Mouse (Mus musculus) MEL (cell line): ENCODE results near the gene Magt1.

Source experiments
- CTCF ChIP-seq, 3 experiments: IDR thresholded peaks in 2 of 3; conservative IDR thresholded peaks in 1 of 3; 2 replicates each; pipeline ENCODE4 v1.5.1; 2011 to 2012; ENCODE audit warnings: low read length in 3 of 3, low read depth in 2 of 3, mild to moderate bottlenecking in 2 of 3, improper control_type of control experiment in 1 of 3, inconsistent platforms in 1 of 3, mixed read lengths in 1 of 3, moderate library complexity in 1 of 3; ENCODE audit not compliant: control insufficient read depth in 1 of 3, insufficient read depth in 1 of 3, poor library complexity in 1 of 3, severe bottlenecking in 1 of 3
- E2F4 ChIP-seq: IDR thresholded peaks from 2 replicates; pipeline ENCODE4 v1.6.1; 2011; ENCODE audit warnings: low read depth, low read length, improper control_type of control experiment, borderline replicate concordance
- HCFC1 ChIP-seq: IDR thresholded peaks from 2 replicates; pipeline ENCODE4 v1.6.1; 2012; ENCODE audit warnings: low read depth, mild to moderate bottlenecking, inconsistent platforms, low read length, improper control_type of control experiment, moderate library complexity
- JUND ChIP-seq: IDR thresholded peaks from 2 replicates; pipeline ENCODE4 v1.6.1; 2011; ENCODE audit warnings: low read depth, mild to moderate bottlenecking, improper control_type of control experiment, low read length
- KAT2A ChIP-seq: conservative IDR thresholded peaks from 2 replicates; pipeline ENCODE4 v1.6.1; 2012; ENCODE audit warnings: low read depth, low read length, improper control_type of control experiment, inconsistent platforms
- MYC ChIP-seq: IDR thresholded peaks from 2 replicates; pipeline ENCODE4 v1.6.1; 2011; ENCODE audit warnings: low read depth, mild to moderate bottlenecking, low read length, improper control_type of control experiment, moderate library complexity
- USF2 ChIP-seq, 2 experiments: IDR thresholded peaks; 2 replicates each; pipeline ENCODE4 v1.6.1; 2011 to 2012; ENCODE audit warnings: improper control_type of control experiment in 2 of 2, low read length in 2 of 2, borderline replicate concordance in 1 of 2, inconsistent platforms in 1 of 2, low read depth in 1 of 2, mild to moderate bottlenecking in 1 of 2; ENCODE audit not compliant: insufficient read depth in 1 of 2

DNA sequence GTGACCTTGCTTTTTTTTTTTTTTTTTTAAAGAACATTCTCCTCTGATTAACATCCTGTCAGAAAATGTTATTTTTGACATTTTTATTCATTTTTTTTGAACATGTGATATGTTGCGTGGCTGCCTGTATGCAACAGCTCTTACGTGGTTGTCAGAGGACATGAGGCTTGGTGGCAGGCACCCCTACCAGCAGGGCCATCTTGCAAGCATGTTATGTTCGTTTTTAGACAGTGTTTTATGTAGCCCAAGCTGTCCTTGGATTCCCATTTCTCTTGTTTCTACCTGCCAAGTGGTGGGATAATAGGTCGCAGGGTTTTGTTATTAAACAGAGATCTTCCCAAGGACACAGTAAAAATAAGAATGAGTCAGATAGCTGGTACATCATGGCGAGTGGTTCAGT, 18.5 kb upstream of the Magt1 start:
- no peak for TF ChIP-seq JUND
- no peak for TF ChIP-seq CTCF (IDR thresholded peaks at IDR 0.05 in 2 of 3, conservative IDR thresholded peaks at IDR 0.05 in 1 of 3; ENCODE audit: control insufficient read depth in 1 of 3, insufficient read depth in 1 of 3, low read depth in 2 of 3, low read length in 3 of 3, poor library complexity in 1 of 3, severe bottlenecking in 1 of 3)
- TF ChIP-seq KAT2A = no peak
- no peak for TF ChIP-seq MYC
- no peak for TF ChIP-seq USF2 (IDR thresholded peaks at IDR 0.05; ENCODE audit: borderline replicate concordance in 1 of 2, insufficient read depth in 1 of 2, low read depth in 1 of 2, low read length in 2 of 2)
- no peak for TF ChIP-seq E2F4
- no peak for TF ChIP-seq HCFC1
